Mouse (Mus musculus): ENCODE data around the gene Pole3. TPM values are rescaled to one million over a fixed set of nuclear protein-coding genes. Genes with fewer than 3 reads are reported as not detected.

Gene Pole3
- total RNA-seq (2021) = 10 to 100 TPM; 26.2 to 27.1 TPM

- DNase-seq (ENCODE audit: extremely low spot score in 1 of 2, low spot score in 2 of 2) = peak; percentile 97 to 98
- intact Hi-C loops (cut with DNase I) = no loop called here
Observed at GRCm38 (mm10) chr4:62524651-62525488, at the start of gene Pole3, which contains the start of gene 4933430I17Rik. Gene Pole3 (minus strand): TSS chr4:62525068. Gene 4933430I17Rik (plus strand): TSS chr4:62525369.

GRCm38 (mm10) chr4:62570029-62570428, 45.2 kb upstream of the Pole3 start:
- no peak for DNase-seq (ENCODE audit: extremely low spot score in 1 of 2, low spot score in 2 of 2)
- intact Hi-C loops (cut with DNase I) = no loop called here

- intact Hi-C loops (cut with DNase I) = loop anchor here (10.0 kb wide), 1 partner anchor 545 kb away; no protein-coding TSS in a partner anchor
- no peak for DNase-seq (ENCODE audit: extremely low spot score in 1 of 2, low spot score in 2 of 2)
Observed at GRCm38 (mm10) chr4:62569603-62570002, 44.7 kb upstream of the Pole3 start.

- intact Hi-C loops (cut with DNase I) = loop anchor here (10.0 kb wide), 1 partner anchor 546 kb away; no protein-coding TSS in a partner anchor
- no peak for DNase-seq (ENCODE audit: extremely low spot score in 1 of 2, low spot score in 2 of 2)
Observed at GRCm38 (mm10) chr4:62568359-62568758, 43.5 kb upstream of the Pole3 start.

GRCm38 (mm10) chr4:62567696-62568095, 42.8 kb upstream of the Pole3 start:
- no peak for DNase-seq (ENCODE audit: extremely low spot score in 1 of 2, low spot score in 2 of 2)
- intact Hi-C loops (cut with DNase I) = loop anchor here (10.0 kb wide), 1 partner anchor 547 kb away; no protein-coding TSS in a partner anchor

- no peak for DNase-seq (ENCODE audit: extremely low spot score in 1 of 2, low spot score in 2 of 2)
- intact Hi-C loops (cut with DNase I) = loop anchor here (10.0 kb wide), 1 partner anchor 548 kb away; no protein-coding TSS in a partner anchor
Observed at GRCm38 (mm10) chr4:62566530-62566929, 41.7 kb upstream of the Pole3 start.

GRCm38 (mm10) chr4:62562006-62562405, 37.1 kb upstream of the Pole3 start:
- no peak for DNase-seq (ENCODE audit: extremely low spot score in 1 of 2, low spot score in 2 of 2)
- intact Hi-C loops (cut with DNase I) = loop anchor here (10.0 kb wide), 1 partner anchor 553 kb away; no protein-coding TSS in a partner anchor

- intact Hi-C loops (cut with DNase I) = loop anchor here (2.0 to 10.0 kb wide), 3 partner anchors 135 to 553 kb away; no protein-coding TSS in a partner anchor
- no peak for DNase-seq (ENCODE audit: extremely low spot score in 1 of 2, low spot score in 2 of 2)
Observed at GRCm38 (mm10) chr4:62561630-62562001, 36.7 kb upstream of the Pole3 start.

- intact Hi-C loops (cut with DNase I) = loop anchor here (2.0 to 10.0 kb wide), 3 partner anchors 136 to 554 kb away; no protein-coding TSS in a partner anchor
- DNase-seq (ENCODE audit: extremely low spot score in 1 of 2, low spot score in 2 of 2) = peak; percentile 71 to 81
Observed at GRCm38 (mm10) chr4:62560963-62561629, 36.2 kb upstream of the Pole3 start.

GRCm38 (mm10) chr4:62559797-62560329, 35.0 kb upstream of the Pole3 start, which contains the start of gene Rgs3:
Gene Rgs3 (plus strand): TSS chr4:62559847.
- intact Hi-C loops (cut with DNase I) = loop anchor here (2.0 to 10.0 kb wide), 3 partner anchors 137 to 555 kb away; no protein-coding TSS in a partner anchor
- no peak for DNase-seq (ENCODE audit: extremely low spot score in 1 of 2, low spot score in 2 of 2)

GRCm38 (mm10) chr4:62557436-62557835, 32.6 kb upstream of the Pole3 start:
- intact Hi-C loops (cut with DNase I) = no loop called here
- DNase-seq (ENCODE audit: extremely low spot score in 1 of 2, low spot score in 2 of 2) = no peak

- DNase-seq (ENCODE audit: extremely low spot score in 1 of 2, low spot score in 2 of 2) = no peak
- intact Hi-C loops (cut with DNase I) = no loop called here
Observed at GRCm38 (mm10) chr4:62551966-62552365, 27.1 kb upstream of the Pole3 start.

GRCm38 (mm10) chr4:62544801-62545200, 19.9 kb upstream of the Pole3 start:
- intact Hi-C loops (cut with DNase I) = no loop called here
- no peak for DNase-seq (ENCODE audit: extremely low spot score in 1 of 2, low spot score in 2 of 2)

- DNase-seq (ENCODE audit: extremely low spot score in 1 of 2, low spot score in 2 of 2) = no peak
- intact Hi-C loops (cut with DNase I) = no loop called here
Observed at GRCm38 (mm10) chr4:62543782-62544181, 18.9 kb upstream of the Pole3 start.

- intact Hi-C loops (cut with DNase I) = no loop called here
- no peak for DNase-seq (ENCODE audit: extremely low spot score in 1 of 2, low spot score in 2 of 2)
Observed at GRCm38 (mm10) chr4:62541802-62542201, 16.9 kb upstream of the Pole3 start.

GRCm38 (mm10) chr4:62533729-62534128, 8.9 kb upstream of the Pole3 start:
- no peak for DNase-seq (ENCODE audit: extremely low spot score in 1 of 2, low spot score in 2 of 2)
- intact Hi-C loops (cut with DNase I) = no loop called here

GRCm38 (mm10) chr4:62527655-62528054, 2.8 kb upstream of the Pole3 start:
- intact Hi-C loops (cut with DNase I) = no loop called here
- no peak for DNase-seq (ENCODE audit: extremely low spot score in 1 of 2, low spot score in 2 of 2)

GRCm38 (mm10) chr4:62526256-62526655, 1.4 kb upstream of the Pole3 start:
- DNase-seq (ENCODE audit: extremely low spot score in 1 of 2, low spot score in 2 of 2) = no peak
- intact Hi-C loops (cut with DNase I) = no loop called here

GRCm38 (mm10) chr4:62525489-62525811, 582 bp upstream of the Pole3 start:
- no peak for DNase-seq (ENCODE audit: extremely low spot score in 1 of 2, low spot score in 2 of 2)
- intact Hi-C loops (cut with DNase I) = no loop called here

Data from left cerebral cortex, postnatal 10 days (tissue).